Mouse (Mus musculus) heart, postnatal 36 days (tissue): Measurements from ENCODE around the gene Nos2. TPM values are rescaled to one million over a fixed set of nuclear protein-coding genes. Genes with fewer than 3 reads are reported as not detected.

Experiments
- total RNA-seq, 2 experiments: library from RNA; stranded (reverse); gene quantifications; 2 replicates each; pipeline ENCODE4 v1.2.3; 2021

Gene Nos2
- total RNA-seq, 2 experiments from 2014 or later, result 5.6 to 5.8 TPM

Other genes starting within 250 kb of the Nos2 start
- 10 to 100 TPM; 11.4 to 11.9 TPM for gene Nlk, start 223.4 kb upstream of the Nos2 start, total RNA-seq
- gene Ccnq, start 169.1 kb upstream of the Nos2 start, total RNA-seq, result 10 to 100 TPM; 13.9 to 15.7 TPM
- gene Lyrm9, start 94.2 kb upstream of the Nos2 start, total RNA-seq, result 10 to 100 TPM; 34.7 to 36.5 TPM
- 10 to 100 TPM; 24.7 to 32.5 TPM for gene Lgals9, start 64.2 kb downstream of the Nos2 start, total RNA-seq
- 1 to 10 TPM; 6.6 to 6.7 TPM for gene Ksr1, start 225.6 kb downstream of the Nos2 start, total RNA-seq